Mouse (Mus musculus): ENCODE measurements around the gene Zfp53.

Gene Zfp53

DNA sequence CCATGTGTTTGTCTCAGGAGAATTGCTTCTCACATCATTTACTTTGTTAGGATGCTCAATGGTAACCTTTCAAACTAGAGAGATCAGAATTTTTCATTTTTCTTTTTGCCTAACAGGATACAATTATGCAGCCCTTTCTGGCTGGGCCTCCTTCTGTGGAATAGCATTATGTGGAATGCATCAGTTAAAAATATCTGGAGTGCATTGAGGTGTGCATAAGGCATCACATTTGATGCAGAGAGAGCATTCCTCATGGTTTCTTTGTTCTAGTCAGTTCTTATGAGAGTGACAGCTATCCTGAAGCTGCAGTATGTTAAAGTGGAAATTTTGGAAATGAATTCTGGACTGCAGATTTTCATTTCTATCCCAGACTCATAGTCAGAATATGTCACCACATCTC lies 37.5 kb downstream of the Zfp53 start:
- no peak for DNase-seq (ENCODE audit: low spot score in 2 of 2)

DNA sequence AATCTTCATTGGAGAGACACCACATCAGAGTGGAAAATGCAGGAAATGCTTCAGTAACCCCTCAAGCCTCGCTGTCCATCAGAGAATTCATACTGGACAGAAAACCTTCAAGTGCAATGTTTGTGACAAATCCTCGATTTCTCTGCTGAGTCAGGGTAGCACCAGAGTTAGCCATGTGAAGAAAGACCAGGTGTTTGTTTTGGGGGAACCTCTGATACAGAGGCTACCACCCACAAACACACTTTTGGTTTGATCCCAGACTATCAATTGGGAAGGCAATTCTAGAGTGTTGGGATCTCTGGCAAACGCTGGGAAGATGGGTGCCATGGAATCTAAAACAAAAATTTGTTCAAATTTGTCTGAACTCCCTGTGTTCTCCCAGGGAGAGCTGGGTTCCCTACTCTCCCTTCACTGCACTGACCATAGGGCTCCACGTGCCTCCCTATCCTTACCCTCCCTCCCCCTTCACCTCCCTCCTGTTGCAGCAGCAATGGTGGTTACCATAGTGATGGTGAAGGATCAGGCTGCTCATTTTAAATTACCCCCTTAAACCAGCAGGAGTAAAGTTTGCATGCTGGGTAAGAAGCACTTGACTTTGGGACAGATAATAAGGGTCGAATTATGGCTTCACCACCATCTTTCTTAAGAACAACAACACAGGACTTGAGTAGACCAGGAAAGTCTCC lies 42.0 kb downstream of the Zfp53 start:
- no peak for DNase-seq (ENCODE audit: low spot score in 2 of 2)

DNA sequence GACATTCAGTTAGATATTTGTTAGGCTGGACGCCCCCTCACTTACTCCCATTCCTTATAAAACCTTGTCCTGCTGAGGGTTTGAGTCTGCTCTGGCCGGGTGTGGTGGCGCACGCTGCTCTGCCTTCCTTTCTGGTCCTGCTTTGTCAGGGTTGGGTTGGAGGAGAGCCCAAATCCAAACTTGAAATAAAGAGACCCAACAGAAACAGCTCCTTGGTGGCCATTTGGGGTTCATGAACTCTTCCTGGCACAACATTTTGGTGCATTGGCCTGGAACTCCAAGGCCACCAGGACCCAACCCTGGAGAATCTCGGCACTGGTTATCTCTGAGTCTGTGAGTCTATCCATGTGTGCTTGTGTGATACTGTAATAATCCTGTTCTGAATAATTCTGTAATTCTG lies 42.8 kb downstream of the Zfp53 start:
- DNase-seq (ENCODE audit: low spot score in 2 of 2) = peak in 1 of 2 experiments; percentile 13

DNA sequence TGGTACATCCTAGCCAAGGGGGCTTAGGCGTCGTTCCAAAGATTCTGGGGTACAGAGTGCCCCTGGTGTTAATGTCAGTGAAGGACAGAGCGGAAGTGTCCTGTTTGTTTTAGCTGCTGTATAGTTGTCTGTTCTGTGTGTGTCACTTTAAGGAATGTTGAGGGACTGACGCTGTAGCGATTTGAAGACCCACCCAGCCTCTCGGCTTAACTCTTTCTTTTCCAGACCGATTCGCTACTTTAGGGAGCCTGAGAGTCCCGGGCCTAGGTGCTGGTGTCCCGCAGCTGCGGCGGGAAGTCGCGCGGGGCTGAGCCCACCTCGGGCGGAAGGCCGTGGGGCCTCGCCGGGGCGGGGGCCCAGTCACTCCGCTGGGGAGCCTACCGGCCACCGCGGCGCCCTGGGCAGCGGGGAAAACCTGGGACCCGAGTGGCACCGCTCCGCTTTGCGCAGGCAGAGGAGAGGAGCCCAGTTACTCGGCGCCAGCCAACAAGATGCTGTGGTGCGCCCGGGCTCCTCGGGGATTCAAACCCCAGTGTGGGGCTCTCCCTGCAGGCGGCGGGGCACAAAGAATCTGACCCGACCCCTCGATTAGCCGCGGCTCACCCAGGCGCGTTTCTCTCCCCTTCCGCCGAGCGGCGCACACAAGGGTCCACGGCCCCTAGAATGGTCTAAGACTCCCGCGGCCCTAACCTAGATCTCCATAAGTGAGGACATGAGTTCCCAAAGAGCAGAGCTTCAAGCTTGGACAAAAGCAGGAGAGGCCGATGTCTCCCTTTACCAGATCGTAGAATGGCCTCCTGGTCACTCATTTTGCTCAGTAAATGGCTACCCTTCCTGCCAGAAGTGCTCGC lies 43.5 kb downstream of the Zfp53 start:
- DNase-seq (ENCODE audit: low spot score in 2 of 2) = peak; percentile 59 to 81

DNA sequence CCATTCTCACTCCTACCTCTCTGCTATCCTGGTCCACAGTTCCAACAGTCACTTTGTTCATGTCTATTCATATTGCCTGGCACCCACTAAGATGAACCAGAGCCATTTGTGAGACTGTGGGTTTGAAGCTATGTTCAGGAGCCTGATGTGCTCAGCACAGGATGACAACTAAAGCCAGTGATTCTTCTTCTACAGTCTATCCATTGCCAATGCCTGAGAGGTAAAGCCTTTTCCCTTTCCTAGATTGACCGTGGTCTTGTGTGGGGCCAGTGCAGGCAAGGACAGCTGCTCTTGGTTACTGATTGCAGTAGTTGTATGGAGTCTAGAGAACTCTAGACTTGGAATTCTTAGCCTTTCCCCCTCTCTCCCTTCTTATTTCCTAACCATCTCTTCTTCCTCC lies 45.2 kb downstream of the Zfp53 start:
- DNase-seq (ENCODE audit: low spot score in 2 of 2) = no peak

DNA sequence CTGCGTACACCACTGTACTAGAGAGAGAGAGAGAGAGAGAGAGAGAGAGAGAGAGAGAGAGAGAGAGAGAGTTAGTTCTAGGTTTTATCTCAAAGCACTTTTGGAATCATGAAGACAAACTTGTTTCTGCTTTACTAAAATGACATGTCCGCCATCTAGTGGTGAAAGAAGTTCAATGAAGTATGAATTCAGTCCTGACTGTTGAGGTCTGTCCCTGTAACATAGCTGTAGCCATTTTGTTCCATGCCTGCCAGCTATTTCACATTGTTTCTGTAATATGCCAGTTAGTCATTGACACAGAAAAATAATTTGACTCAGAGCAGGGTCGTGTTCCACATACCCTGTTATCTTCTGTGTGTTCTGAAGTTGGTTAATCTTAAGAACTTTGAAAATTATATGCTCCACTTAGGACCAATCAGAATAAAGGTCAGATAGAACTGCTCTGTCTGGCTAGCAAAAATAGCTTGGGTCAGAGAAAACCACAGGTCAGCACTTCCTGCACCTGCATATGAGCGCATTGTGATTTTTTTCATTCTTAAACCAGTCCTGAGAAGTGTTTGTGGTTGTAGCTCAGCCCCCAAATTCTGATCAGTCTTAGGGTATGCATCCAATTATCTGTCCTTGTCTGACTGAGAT lies 45.8 kb downstream of the Zfp53 start:
- no peak for DNase-seq (ENCODE audit: low spot score in 2 of 2)

DNA sequence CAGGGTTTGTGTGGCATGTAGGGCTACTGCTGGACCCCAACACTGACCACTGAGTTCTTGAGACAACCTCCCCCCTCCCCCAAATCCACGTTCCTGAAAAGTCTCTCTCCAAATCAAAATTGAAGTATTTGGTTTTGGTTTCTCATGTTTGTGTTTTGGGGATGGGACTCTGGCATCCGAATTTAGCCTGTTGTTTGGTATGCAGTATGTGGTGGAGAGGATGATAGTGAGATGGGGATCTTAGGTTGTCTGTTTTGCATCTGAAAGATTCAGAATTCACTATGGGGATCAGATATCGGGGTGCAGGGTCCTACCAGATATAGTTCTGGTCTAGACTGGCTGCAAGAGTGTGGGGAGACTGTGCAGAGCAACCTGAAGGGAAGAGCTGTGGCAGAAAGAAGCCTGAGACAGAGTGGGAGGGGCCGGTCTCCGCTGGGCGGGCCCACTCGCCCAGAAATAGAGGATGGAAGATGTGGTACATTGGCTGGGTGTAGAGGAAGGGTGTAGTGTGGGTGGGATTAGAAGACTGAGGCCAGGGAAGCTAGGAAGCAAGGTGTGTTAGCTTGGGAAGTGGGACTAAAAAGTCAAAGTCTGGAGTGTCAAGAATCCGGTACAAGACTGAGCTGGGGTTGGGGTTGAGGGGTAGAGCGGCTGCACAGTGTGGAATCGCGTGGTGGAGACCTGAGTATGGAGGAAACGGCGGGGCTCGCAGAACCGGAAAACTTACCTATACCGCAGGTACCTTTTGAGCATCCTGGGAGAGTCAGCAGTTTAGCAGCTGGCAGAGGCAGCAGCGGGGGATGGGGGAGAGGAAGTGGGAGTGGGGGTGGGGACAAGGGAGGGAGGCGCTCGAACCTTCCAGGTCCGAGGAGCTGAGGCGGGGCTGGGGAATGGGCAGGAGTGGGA lies 46.6 kb downstream of the Zfp53 start, which contains the start of gene Zfp52:
Gene Zfp52, plus strand, starts transcription at position 444 of the 906 bp plus-strand sequence.
- DNase-seq (ENCODE audit: low spot score in 2 of 2) = peak; percentile 31 to 44

DNA sequence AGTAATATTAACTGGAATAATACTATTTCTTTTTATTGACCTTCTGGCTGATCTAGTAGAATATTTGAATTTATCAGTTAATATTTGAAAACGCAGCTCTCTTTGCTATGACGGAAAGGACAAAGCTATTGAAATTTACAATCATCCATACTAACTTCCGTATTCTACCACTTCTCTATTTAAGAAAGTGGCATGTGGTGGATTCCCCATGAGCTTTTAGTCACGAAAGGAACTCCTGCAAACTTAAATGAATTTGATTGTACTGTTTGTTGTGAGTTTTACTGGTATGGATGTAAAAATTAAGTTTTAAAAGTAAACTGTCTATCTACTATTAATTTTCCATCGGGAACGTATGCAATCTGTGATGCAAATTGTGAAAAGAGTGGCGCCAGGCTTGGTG lies 47.3 kb downstream of the Zfp53 start:
- no peak for DNase-seq (ENCODE audit: low spot score in 2 of 2)

DNA sequence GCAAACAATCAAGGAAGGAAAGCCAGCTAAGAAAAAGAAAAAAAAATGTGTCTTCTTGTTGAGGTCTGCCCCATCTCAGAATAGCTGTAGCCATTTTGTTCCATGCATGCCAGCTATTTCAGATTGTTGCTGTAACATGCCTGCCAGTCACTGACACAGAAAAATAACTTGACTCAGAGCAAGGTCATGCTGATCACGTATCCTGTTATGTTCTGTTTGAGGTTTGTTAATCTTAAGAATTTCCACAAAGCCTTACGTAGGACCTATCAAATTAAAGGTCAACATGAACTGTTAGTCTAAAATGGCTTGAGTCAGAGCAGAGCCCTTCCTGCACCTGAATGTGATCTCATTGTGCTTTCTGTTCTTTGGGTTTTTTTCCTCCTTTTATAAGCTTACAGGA lies 47.9 kb downstream of the Zfp53 start:
- DNase-seq (ENCODE audit: low spot score in 2 of 2) = no peak

DNA sequence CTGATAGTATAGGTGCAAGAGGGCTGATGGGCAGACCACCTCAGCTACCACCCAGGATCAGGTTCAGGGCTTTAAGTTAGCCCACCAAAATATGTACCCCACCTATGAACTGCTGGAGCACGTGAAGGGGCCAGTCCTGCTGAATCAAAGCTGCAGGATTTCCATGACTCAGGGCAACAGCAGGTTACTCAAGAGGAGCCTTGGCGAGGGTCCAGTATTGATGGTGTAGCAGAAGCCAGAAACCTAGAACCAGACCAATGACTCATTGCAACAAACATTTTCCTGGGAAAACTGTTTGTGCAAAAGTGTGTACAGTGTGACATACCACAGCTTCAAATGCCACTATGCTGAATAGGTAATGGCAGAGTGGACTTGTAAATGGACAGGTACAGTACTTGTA lies 69.0 kb downstream of the Zfp53 start:
- no peak for DNase-seq (ENCODE audit: low spot score in 2 of 2)
